Mouse (Mus musculus) erythroblast, embryonic 14.5 days (primary cell): ENCODE data around the gene Aldh5a1.

Experiments used
- GATA1 ChIP-seq: IDR thresholded peaks from 2 replicates; pipeline ENCODE4 v1.6.1; 2012; ENCODE audit warnings: low read length, inconsistent platforms, mixed read lengths
- TAL1 ChIP-seq: IDR thresholded peaks from 3 replicates; pipeline ENCODE4 v1.6.1; 2012; ENCODE audit warnings: low read length, inconsistent platforms, mixed read lengths

GRCm38 (mm10) chr13:24923991-24924390 lies 13.5 kb downstream of the Aldh5a1 start:
- TF ChIP-seq TAL1 (no peak), GATA1 (no peak)
